Mouse (Mus musculus) spleen, adult 2 months (tissue): ENCODE data around the gene Dlec1.

Experiments
- CTCF ChIP-seq: fragments of 200-500 bp; IDR thresholded peaks from 2 replicates; pipeline ENCODE4 v1.5.1; 2011; ENCODE audit warnings: mild to moderate bottlenecking, inconsistent platforms; ENCODE audit not compliant: insufficient read depth, insufficient read length, insufficient replicate concordance; ENCODE audit errors: extremely low read depth
- POLR2A ChIP-seq: fragments of 200-500 bp; IDR thresholded peaks from 2 replicates; pipeline ENCODE4 v1.6.1; 2011; ENCODE audit warnings: low read depth, low read length, inconsistent platforms

DNA sequence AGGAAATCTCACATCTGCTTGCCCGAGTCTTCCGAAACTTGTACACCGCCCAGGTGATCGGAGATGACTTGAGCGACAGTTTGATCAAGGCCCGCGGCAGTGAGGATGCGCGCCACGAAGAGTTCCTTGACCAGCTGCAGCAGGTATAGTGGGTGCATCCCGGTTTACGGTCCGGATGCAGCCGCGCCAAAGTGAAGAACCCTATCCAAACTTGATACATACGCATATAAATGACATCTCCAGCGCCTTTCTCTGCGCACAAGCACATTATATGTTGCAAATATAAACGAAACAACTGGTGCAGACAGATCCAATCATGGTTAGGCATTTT is 470 bp downstream of the Dlec1 start:
- TF ChIP-seq POLR2A (no peak), CTCF (no peak)
